Mouse (Mus musculus) liver, embryonic 16.5 days (tissue): Measurements from ENCODE around the gene Chil4. TPM values are rescaled to one million over a fixed set of nuclear protein-coding genes. Genes with fewer than 3 reads are reported as not detected.
"Not testable (repeated sequence)": the region's sequence is repeated elsewhere in the genome, so short reads cannot be mapped to it uniquely, and the experiment has no call there.

Experiments
- ATAC-seq: fragments of 200-750 bp; cut with Nextera tagmentation; 2 replicates; pipeline ENCODE4 v1.8.0; 2017; ENCODE audit warnings: low read depth, mild to moderate bottlenecking, moderate number of reproducible peaks, moderate library complexity
- H3K27ac ChIP-seq: fragments of 300-500 bp; sonication (generic); 2 replicates; pipeline ENCODE4 v1.5.1; 2014; ENCODE audit warnings: mild to moderate bottlenecking, low read length
- H3K27me3 ChIP-seq: fragments of 300-500 bp; sonication (generic); 2 replicates; pipeline ENCODE4 v1.6.1; 2014; ENCODE audit warnings: low read depth, low read length, mixed read lengths; ENCODE audit not compliant: control insufficient read depth, insufficient read depth
- H3K36me3 ChIP-seq: fragments of 300-500 bp; sonication (generic); 2 replicates; pipeline ENCODE4 v1.6.1; 2014; ENCODE audit warnings: mild to moderate bottlenecking; ENCODE audit not compliant: control insufficient read depth, insufficient read depth
- H3K4me1 ChIP-seq: fragments of 300-500 bp; sonication (generic); 2 replicates; pipeline ENCODE4 v1.6.1; 2014; ENCODE audit warnings: low read depth, low read length, mixed read lengths; ENCODE audit not compliant: control insufficient read depth
- H3K4me2 ChIP-seq: fragments of 300-500 bp; sonication (generic); 2 replicates; pipeline ENCODE4 v1.6.1; 2014; ENCODE audit warnings: low read depth, low read length, mixed read lengths
- H3K4me3 ChIP-seq: fragments of 300-500 bp; sonication (generic); 2 replicates; pipeline ENCODE4 v1.5.1; 2014; ENCODE audit warnings: low read depth, mild to moderate bottlenecking, low read length
- H3K9ac ChIP-seq: fragments of 300-500 bp; sonication (generic); 2 replicates; pipeline ENCODE4 v1.6.1; 2014; ENCODE audit warnings: low read depth, low read length
- H3K9me3 ChIP-seq: fragments of 300-500 bp; sonication (generic); replicated peaks from 2 replicates; pipeline ENCODE4 v1.6.1; 2016; ENCODE audit warnings: low read length; ENCODE audit not compliant: control insufficient read depth
- WGBS: fragments of 180-500 bp; shearing (Covaris S2); extraction: QIAGEN DNeasy Blood & Tissue Kit; methylation state at CpG from one replicate; pipeline ENCODE4 v1.1.7; 2014; ENCODE audit not compliant: insufficient replicate concordance; 5-methylcytosine and 5-hydroxymethylcytosine counted together
- polyA plus RNA-seq: library from polyadenylated mRNA; unstranded; fragments of >200 nt; fragmentation: Nextera tagmentation; extraction: Ambion mirVana; gene quantifications from 2 replicates; pipeline ENCODE4 v1.2.1, GENCODE M21; 2015

Chil4 gene
- polyA plus RNA-seq, 1 experiment from 2014 or later, result not detected

GRCm38 (mm10) chr3:106174971-106175370 lies 44.3 kb downstream of the Chil4 start:
- not testable (repeated sequence) for H3K4me3 ChIP-seq, H3K27ac ChIP-seq, H3K9ac ChIP-seq, H3K9me3 ChIP-seq, H3K27me3 ChIP-seq, H3K36me3 ChIP-seq, ATAC-seq, H3K4me1 ChIP-seq, H3K4me2 ChIP-seq
- 29% methylated on average over 2 of the region's 2 CpGs for WGBS

GRCm38 (mm10) chr3:106172506-106172905 lies 46.8 kb downstream of the Chil4 start:
- H3K4me2 ChIP-seq, H3K27me3 ChIP-seq, H3K27ac ChIP-seq, H3K4me1 ChIP-seq, H3K9me3 ChIP-seq, H3K4me3 ChIP-seq, ATAC-seq, H3K9ac ChIP-seq, H3K36me3 ChIP-seq: not testable (repeated sequence)
- 50% methylated on average over 2 of the region's 2 CpGs for WGBS

- Histone ChIP-seq H3K4me3 (no peak overlapping the region), H3K27me3 (no peaks in the 10 kb centered on the region), H3K4me2 (no peak overlapping the region), H3K36me3 (no peaks in the 10 kb centered on the region), H3K4me1 (no peaks in the 10 kb centered on the region), H3K27ac (no peak overlapping the region), H3K9me3 (no peaks in the 10 kb centered on the region), H3K9ac (no peak overlapping the region)
- 0 out of 2 replicates have a peak, but pooled peaks have one; percentile 13 for ATAC-seq
- WGBS, result 44% methylated on average over 1 of the region's 1 CpGs
Measured at GRCm38 (mm10) chr3:106171135-106171731, 48.1 kb downstream of the Chil4 start.

GRCm38 (mm10) chr3:106170522-106171053 lies 48.7 kb downstream of the Chil4 start:
- H3K27ac ChIP-seq, result no peak overlapping the region
- WGBS, result 22% methylated on average over 1 of the region's 1 CpGs
- H3K4me2 ChIP-seq, result no peak overlapping the region
- ATAC-seq, result peak; percentile 43
- no peaks in the 10 kb centered on the region for H3K27me3 ChIP-seq
- H3K9me3 ChIP-seq, result no peaks in the 10 kb centered on the region
- H3K9ac ChIP-seq, result no peak overlapping the region
- no peaks in the 10 kb centered on the region for H3K4me1 ChIP-seq
- no peak overlapping the region for H3K4me3 ChIP-seq
- no peaks in the 10 kb centered on the region for H3K36me3 ChIP-seq

- no peak within 1 kb of the TSS for H3K27ac ChIP-seq
- H3K27me3 ChIP-seq, result no peaks in the 10 kb centered on the region
- no peaks in the 10 kb centered on the region for H3K4me1 ChIP-seq
- H3K36me3 ChIP-seq, result no peaks in the 10 kb centered on the region
- no peak within 1 kb of the TSS for H3K4me2 ChIP-seq
- no peak for ATAC-seq
- no peaks in the 10 kb centered on the region for H3K9me3 ChIP-seq
- no peak within 1 kb of the TSS for H3K9ac ChIP-seq
- no peak within 1 kb of the TSS for H3K4me3 ChIP-seq
- WGBS, result 52% methylated on average over 3 of the region's 3 CpGs
Measured at GRCm38 (mm10) chr3:106167464-106167863, 51.8 kb downstream of the Chil4 start, which contains the start of gene Chil3. Chil3 (minus strand) TSS chr3:106167564.

- H3K27ac ChIP-seq, result no peak overlapping the region
- no peaks in the 10 kb centered on the region for H3K27me3 ChIP-seq
- no peaks in the 10 kb centered on the region for H3K36me3 ChIP-seq
- H3K4me3 ChIP-seq, result no peak overlapping the region
- no peaks in the 10 kb centered on the region for H3K9me3 ChIP-seq
- no peak overlapping the region for H3K4me2 ChIP-seq
- no peaks in the 10 kb centered on the region for H3K4me1 ChIP-seq
- ATAC-seq, result no peak
- 51% methylated on average over 2 of the region's 2 CpGs for WGBS
- H3K9ac ChIP-seq, result no peak overlapping the region
Measured at GRCm38 (mm10) chr3:106154413-106154812, 64.9 kb downstream of the Chil4 start.

Other genes starting within 250 kb of the Chil4 start
- gene Ovgp1, start 245.8 kb downstream of the Chil4 start, polyA plus RNA-seq, result 0.48 and 0.79 TPM in 2 replicates
- gene Pifo, start 204.9 kb downstream of the Chil4 start, polyA plus RNA-seq, result not detected in 2 replicates
- 0.21 TPM in 1 of 2 replicates, not detected in the other for gene Chil5, start 186.7 kb downstream of the Chil4 start, polyA plus RNA-seq
- not detected in 2 replicates for gene Chia1, start 106.3 kb downstream of the Chil4 start, polyA plus RNA-seq
- 26.9 and 37.6 TPM in 2 replicates for gene Chil3, start 51.9 kb downstream of the Chil4 start, polyA plus RNA-seq
- gene Chil6, start 186.7 kb upstream of the Chil4 start, polyA plus RNA-seq, result not detected in 2 replicates